ENCODE assay signal across 17 mouse cellular contexts in genomic region chr17:58041178-58041577, GRCm38 (mm10).
DNase-seq lines count a peak whose midpoint lies in the region; ATAC-seq and TF ChIP-seq lines count a peak whose summit lies in the region.
"Had no signal": no experiment of that assay in that cellular context is flagged by ENCODE, and none has a peak within 500 bp of the region (broad histone marks: within the 10 kb centered on the region; RNA-seq: fewer than 3 reads in every experiment).

No protein-coding gene starts in this region.

- DNase-seq in gastrocnemius, postnatal 14 days = peak; percentile 3
- no peak for DNase-seq in gastrocnemius, postnatal 10 days
- no peak for DNase-seq in lung, postnatal 36 days
- no peak for DNase-seq in forebrain, postnatal 0 days
- DNase-seq in cerebellum, postnatal 25 days = no peak
- DNase-seq: adrenal gland, postnatal 14 days; B cell, adult 2 months; cerebellum, adult 2 months; heart, adult 18-20 months; right cerebral cortex, postnatal 4 days; thymus, adult 18-20 months had no signal

- H3K4me1 ChIP-seq in lung, embryonic 15.5 days = no peaks in the 10 kb centered on the region
- no peaks in the 10 kb centered on the region for H3K4me1 ChIP-seq in forebrain, postnatal 0 days (ENCODE audit: insufficient read depth)
- H3K4me1 ChIP-seq in stomach, embryonic 15.5 days = no peaks in the 10 kb centered on the region
- H3K4me1 ChIP-seq: embryonic facial prominence, embryonic 13.5 days; heart, embryonic 15.5 days; liver, embryonic 12.5 days had no signal

- no peaks in the 10 kb centered on the region for H3K9me3 ChIP-seq in lung, embryonic 15.5 days
- H3K9me3 ChIP-seq in forebrain, postnatal 0 days (ENCODE audit: low read length) = no peaks in the 10 kb centered on the region
- H3K9me3 ChIP-seq in stomach, embryonic 15.5 days = no peaks in the 10 kb centered on the region
- H3K9me3 ChIP-seq: embryonic facial prominence, embryonic 13.5 days; heart, embryonic 15.5 days; liver, embryonic 12.5 days had no signal

- H3K9ac ChIP-seq in lung, embryonic 15.5 days = no peak overlapping the region
- no peak overlapping the region for H3K9ac ChIP-seq in forebrain, postnatal 0 days
- no peak overlapping the region for H3K9ac ChIP-seq in stomach, embryonic 15.5 days
- H3K9ac ChIP-seq: embryonic facial prominence, embryonic 13.5 days; heart, embryonic 15.5 days; liver, embryonic 12.5 days had no signal

- no peak overlapping the region for H3K4me3 ChIP-seq in lung, embryonic 15.5 days
- no peak overlapping the region for H3K4me3 ChIP-seq in forebrain, postnatal 0 days (ENCODE audit: low read depth, low read length)
- H3K4me3 ChIP-seq in stomach, embryonic 15.5 days (replicated peaks) = no peak overlapping the region
- H3K4me3 ChIP-seq: embryonic facial prominence, embryonic 13.5 days; heart, embryonic 15.5 days; liver, embryonic 12.5 days had no signal

- 52% methylated on average over 2 of the region's 2 CpGs for WGBS in lung, embryonic 15.5 days
- 76% methylated on average over 2 of the region's 2 CpGs for WGBS in forebrain, postnatal 0 days
- 37% methylated on average over 2 of the region's 2 CpGs for WGBS in stomach, embryonic 15.5 days

- ATAC-seq in lung, embryonic 15.5 days (ENCODE audit: borderline replicate concordance, extremely low read depth, low FRiP score, low TSS enrichment) = peak; percentile 88
- ATAC-seq in forebrain, postnatal 0 days = peak; percentile 61
- ATAC-seq in stomach, embryonic 15.5 days (ENCODE audit: insufficient read depth, low FRiP score, low read depth) = peak; percentile 84
- ATAC-seq: liver, embryonic 12.5 days had no signal

- TF ChIP-seq CTCF in forebrain, postnatal 0 days (IDR thresholded peaks at IDR 0.05; ENCODE audit: low read depth) = no peak

- H3K27ac ChIP-seq in lung, embryonic 15.5 days = no peak overlapping the region
- no peak overlapping the region for H3K27ac ChIP-seq in forebrain, postnatal 0 days (ENCODE audit: low read depth, low read length)
- H3K27ac ChIP-seq in stomach, embryonic 15.5 days = no peak overlapping the region
- H3K27ac ChIP-seq: embryonic facial prominence, embryonic 13.5 days; heart, embryonic 15.5 days; liver, embryonic 12.5 days had no signal

- H3K36me3 ChIP-seq in lung, embryonic 15.5 days = no peaks in the 10 kb centered on the region
- H3K36me3 ChIP-seq in forebrain, postnatal 0 days (ENCODE audit: insufficient read depth) = no peaks in the 10 kb centered on the region
- no peaks in the 10 kb centered on the region for H3K36me3 ChIP-seq in stomach, embryonic 15.5 days
- H3K36me3 ChIP-seq: embryonic facial prominence, embryonic 13.5 days; heart, embryonic 15.5 days; liver, embryonic 12.5 days had no signal

- no peaks in the 10 kb centered on the region for H3K27me3 ChIP-seq in lung, embryonic 15.5 days
- H3K27me3 ChIP-seq in forebrain, postnatal 0 days (ENCODE audit: insufficient read depth, low read length) = no peaks in the 10 kb centered on the region
- no peaks in the 10 kb centered on the region for H3K27me3 ChIP-seq in stomach, embryonic 15.5 days (replicated peaks)
- H3K27me3 ChIP-seq: embryonic facial prominence, embryonic 13.5 days; heart, embryonic 15.5 days; liver, embryonic 12.5 days had no signal

- no peak overlapping the region for H3K4me2 ChIP-seq in lung, embryonic 15.5 days
- H3K4me2 ChIP-seq in forebrain, postnatal 0 days (ENCODE audit: low read depth) = no peak overlapping the region
- no peak overlapping the region for H3K4me2 ChIP-seq in stomach, embryonic 15.5 days
- H3K4me2 ChIP-seq: embryonic facial prominence, embryonic 13.5 days; heart, embryonic 15.5 days; liver, embryonic 12.5 days; midbrain, embryonic 11.5 days had no signal

- intact Hi-C loops in gastrocnemius, postnatal 14 days (cut with DNase I; ENCODE audit: low total_unique reads) = no loop called here
